Mouse (Mus musculus): ENCODE measurements around the gene Rpl9-ps1. TPM values are rescaled to one million over a fixed set of nuclear protein-coding genes. Genes with fewer than 3 reads are reported as not detected.

The Rpl9-ps1 gene
- polyA plus RNA-seq, 1 experiment from 2014 or later = not detected

- H3K4me3 ChIP-seq (ENCODE audit: low read depth, low read length) = no peak overlapping the region
- no peaks in the 10 kb centered on the region for H3K9me3 ChIP-seq (ENCODE audit: control insufficient read depth, low read length)
- no peak for DNase-seq (ENCODE audit: low spot score)
- no peaks in the 10 kb centered on the region for H3K36me3 ChIP-seq (ENCODE audit: control insufficient read depth, insufficient read depth, low read length)
- no peak for ATAC-seq (replicated peaks; ENCODE audit: low FRiP score, low TSS enrichment, low read depth)
- H3K9ac ChIP-seq (ENCODE audit: low read length) = no peak overlapping the region
- 92% methylated on average over 8 of the region's 8 CpGs for WGBS
- no peaks in the 10 kb centered on the region for H3K27me3 ChIP-seq (replicated peaks; ENCODE audit: control insufficient read depth, insufficient read depth, low read length)
- no peak overlapping the region for H3K27ac ChIP-seq (ENCODE audit: low read depth)
- H3K4me1 ChIP-seq (replicated peaks; ENCODE audit: control insufficient read depth, insufficient read depth, low read length) = no peaks in the 10 kb centered on the region
- no peak overlapping the region for H3K4me2 ChIP-seq (ENCODE audit: low read length)
Measured at GRCm38 (mm10) chr11:83654606-83655005, 9.2 kb upstream of the Rpl9-ps1 start.

DNA sequence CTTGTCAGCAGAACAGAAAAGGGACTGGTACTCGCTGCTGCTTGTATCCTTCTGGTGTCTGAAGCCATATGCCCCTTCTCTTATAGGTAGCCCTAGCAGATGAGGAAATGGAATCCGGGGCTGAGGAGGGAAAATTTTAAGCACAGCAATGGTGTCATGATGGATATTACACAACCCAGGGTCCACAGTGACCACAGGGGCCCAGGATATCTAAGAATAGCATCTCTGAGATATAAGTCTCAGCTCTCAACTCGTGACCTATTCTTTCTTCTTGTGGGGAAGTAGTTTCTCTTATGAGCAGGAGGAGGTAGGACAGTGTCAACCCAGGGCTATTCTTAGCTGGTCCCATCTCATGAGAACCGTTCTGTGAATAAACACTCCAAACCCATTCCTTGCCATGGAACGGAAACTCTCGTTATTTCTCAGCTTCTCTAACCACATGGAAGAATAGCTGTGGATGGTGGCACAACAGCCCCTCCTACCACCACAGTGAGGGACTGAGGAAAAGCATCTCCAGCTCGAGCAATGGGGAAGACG is 4.0 kb upstream of the Rpl9-ps1 start, which contains the start of gene Ccl3:
TSS of gene Ccl3 (minus strand) at position 51 of the 537 bp plus-strand sequence.
- no peak within 1 kb of the TSS for H3K4me2 ChIP-seq (ENCODE audit: low read length)
- no peak within 1 kb of the TSS for H3K9ac ChIP-seq (ENCODE audit: low read length)
- H3K27ac ChIP-seq (ENCODE audit: low read depth) = no peak within 1 kb of the TSS
- H3K4me3 ChIP-seq (ENCODE audit: low read depth, low read length) = no peak within 1 kb of the TSS
- no peaks in the 10 kb centered on the region for H3K4me1 ChIP-seq (replicated peaks; ENCODE audit: control insufficient read depth, insufficient read depth, low read length)
- no peaks in the 10 kb centered on the region for H3K27me3 ChIP-seq (replicated peaks; ENCODE audit: control insufficient read depth, insufficient read depth, low read length)
- 82% methylated on average over 8 of the region's 8 CpGs for WGBS
- DNase-seq (ENCODE audit: low spot score) (no peak), ATAC-seq (replicated peaks; ENCODE audit: low FRiP score, low TSS enrichment, low read depth) (no peak)
- no peaks in the 10 kb centered on the region for H3K36me3 ChIP-seq (ENCODE audit: control insufficient read depth, insufficient read depth, low read length)
- no peaks in the 10 kb centered on the region for H3K9me3 ChIP-seq (ENCODE audit: control insufficient read depth, low read length)

- H3K9me3 ChIP-seq (ENCODE audit: control insufficient read depth, low read length) = no peaks in the 10 kb centered on the region
- H3K27ac ChIP-seq (ENCODE audit: low read depth) = no peak overlapping the region
- H3K27me3 ChIP-seq (replicated peaks; ENCODE audit: control insufficient read depth, insufficient read depth, low read length) = no peaks in the 10 kb centered on the region
- no peaks in the 10 kb centered on the region for H3K36me3 ChIP-seq (ENCODE audit: control insufficient read depth, insufficient read depth, low read length)
- no peak overlapping the region for H3K9ac ChIP-seq (ENCODE audit: low read length)
- ATAC-seq (replicated peaks; ENCODE audit: low FRiP score, low TSS enrichment, low read depth) (no peak), DNase-seq (ENCODE audit: low spot score) (no peak)
- WGBS = 95% methylated on average over 6 of the region's 6 CpGs
- no peak overlapping the region for H3K4me2 ChIP-seq (ENCODE audit: low read length)
- H3K4me3 ChIP-seq (ENCODE audit: low read depth, low read length) = no peak overlapping the region
- H3K4me1 ChIP-seq (replicated peaks; ENCODE audit: control insufficient read depth, insufficient read depth, low read length) = no peaks in the 10 kb centered on the region
Measured at GRCm38 (mm10) chr11:83646356-83647149, 1.1 kb upstream of the Rpl9-ps1 start.

DNA sequence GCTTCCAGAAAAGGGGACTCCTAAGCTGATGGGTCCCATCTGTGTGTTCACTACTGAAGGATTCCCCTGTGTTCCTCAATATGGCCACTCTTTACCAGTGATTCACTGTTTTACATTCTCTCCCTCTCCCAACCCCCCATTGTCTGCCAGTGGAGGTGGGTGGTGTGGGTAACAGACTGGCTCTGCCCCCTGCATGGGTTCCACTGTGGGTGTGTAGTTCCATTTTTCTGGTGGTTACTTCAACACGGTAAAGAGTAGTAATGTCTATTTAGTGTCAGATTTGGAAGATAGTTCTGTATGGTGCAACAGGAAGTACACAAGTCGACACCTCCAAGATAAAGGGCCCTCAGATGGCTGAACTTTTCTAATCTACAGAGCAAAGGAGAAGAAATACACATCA is 4.2 kb downstream of the Rpl9-ps1 start:
- no peak overlapping the region for H3K4me2 ChIP-seq (ENCODE audit: low read length)
- no peaks in the 10 kb centered on the region for H3K36me3 ChIP-seq (ENCODE audit: control insufficient read depth, insufficient read depth, low read length)
- no peak for DNase-seq (ENCODE audit: low spot score)
- no peak overlapping the region for H3K4me3 ChIP-seq (ENCODE audit: low read depth, low read length)
- 62% methylated on average over 2 of the region's 2 CpGs for WGBS
- no peaks in the 10 kb centered on the region for H3K4me1 ChIP-seq (replicated peaks; ENCODE audit: control insufficient read depth, insufficient read depth, low read length)
- H3K27me3 ChIP-seq (replicated peaks; ENCODE audit: control insufficient read depth, insufficient read depth, low read length) = no peaks in the 10 kb centered on the region
- H3K9ac ChIP-seq (ENCODE audit: low read length) = no peak overlapping the region
- no peak overlapping the region for H3K27ac ChIP-seq (ENCODE audit: low read depth)
- ATAC-seq (replicated peaks; ENCODE audit: low FRiP score, low TSS enrichment, low read depth) = no peak
- no peaks in the 10 kb centered on the region for H3K9me3 ChIP-seq (ENCODE audit: control insufficient read depth, low read length)

GRCm38 (mm10) chr11:83640141-83640540 is 5.3 kb downstream of the Rpl9-ps1 start:
- Histone ChIP-seq H3K27me3 (replicated peaks; ENCODE audit: control insufficient read depth, insufficient read depth, low read length) (no peaks in the 10 kb centered on the region), H3K9ac (ENCODE audit: low read length) (no peak overlapping the region), H3K4me3 (ENCODE audit: low read depth, low read length) (no peak overlapping the region), H3K9me3 (ENCODE audit: control insufficient read depth, low read length) (no peaks in the 10 kb centered on the region), H3K27ac (ENCODE audit: low read depth) (no peak overlapping the region), H3K4me1 (replicated peaks; ENCODE audit: control insufficient read depth, insufficient read depth, low read length) (no peaks in the 10 kb centered on the region), H3K36me3 (ENCODE audit: control insufficient read depth, insufficient read depth, low read length) (no peaks in the 10 kb centered on the region), H3K4me2 (ENCODE audit: low read length) (no peak overlapping the region)
- no peak for DNase-seq (ENCODE audit: low spot score)
- no peak for ATAC-seq (replicated peaks; ENCODE audit: low FRiP score, low TSS enrichment, low read depth)
- 85% methylated on average over 5 of the region's 5 CpGs for WGBS

GRCm38 (mm10) chr11:83639533-83639932 is 5.9 kb downstream of the Rpl9-ps1 start:
- Histone ChIP-seq H3K27me3 (replicated peaks; ENCODE audit: control insufficient read depth, insufficient read depth, low read length) (no peaks in the 10 kb centered on the region), H3K9ac (ENCODE audit: low read length) (no peak overlapping the region), H3K36me3 (ENCODE audit: control insufficient read depth, insufficient read depth, low read length) (no peaks in the 10 kb centered on the region), H3K4me3 (ENCODE audit: low read depth, low read length) (no peak overlapping the region), H3K9me3 (ENCODE audit: control insufficient read depth, low read length) (no peaks in the 10 kb centered on the region), H3K4me2 (ENCODE audit: low read length) (no peak overlapping the region), H3K4me1 (replicated peaks; ENCODE audit: control insufficient read depth, insufficient read depth, low read length) (no peaks in the 10 kb centered on the region), H3K27ac (ENCODE audit: low read depth) (no peak overlapping the region)
- 72% methylated on average over 3 of the region's 3 CpGs for WGBS
- DNase-seq (ENCODE audit: low spot score) (no peak), ATAC-seq (replicated peaks; ENCODE audit: low FRiP score, low TSS enrichment, low read depth) (no peak)

DNA sequence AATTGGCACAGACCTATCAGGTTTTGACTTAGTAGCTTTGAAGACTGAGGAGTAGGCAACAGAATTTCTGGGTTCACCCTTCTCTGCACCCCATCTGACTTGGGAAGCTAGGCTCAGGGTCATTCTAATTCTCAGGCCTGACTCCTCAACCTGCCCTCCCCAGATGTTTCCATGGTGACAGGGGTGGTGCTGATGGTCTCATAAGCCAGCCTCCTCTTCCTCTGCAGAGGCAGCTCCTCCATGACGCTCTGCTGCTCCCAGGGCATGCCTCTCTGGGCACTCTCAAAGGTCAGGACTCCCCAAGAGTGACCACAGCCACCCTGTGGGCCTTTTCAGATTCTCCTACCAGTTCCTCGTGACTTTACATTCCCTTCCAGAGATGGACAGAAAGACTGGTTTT is 6.5 kb downstream of the Rpl9-ps1 start:
- Histone ChIP-seq H3K27me3 (replicated peaks; ENCODE audit: control insufficient read depth, insufficient read depth, low read length) (no peaks in the 10 kb centered on the region), H3K4me3 (ENCODE audit: low read depth, low read length) (no peak overlapping the region), H3K9ac (ENCODE audit: low read length) (no peak overlapping the region), H3K27ac (ENCODE audit: low read depth) (no peak overlapping the region), H3K9me3 (ENCODE audit: control insufficient read depth, low read length) (no peaks in the 10 kb centered on the region), H3K36me3 (ENCODE audit: control insufficient read depth, insufficient read depth, low read length) (no peaks in the 10 kb centered on the region), H3K4me2 (ENCODE audit: low read length) (no peak overlapping the region), H3K4me1 (replicated peaks; ENCODE audit: control insufficient read depth, insufficient read depth, low read length) (no peaks in the 10 kb centered on the region)
- 59% methylated on average over 2 of the region's 2 CpGs for whole genome bisulfite sequencing
- ATAC-seq (replicated peaks; ENCODE audit: low FRiP score, low TSS enrichment, low read depth) = no peak
- DNase-seq (ENCODE audit: low spot score) = no peak

- no peak overlapping the region for H3K4me2 ChIP-seq (ENCODE audit: low read length)
- no peaks in the 10 kb centered on the region for H3K9me3 ChIP-seq (ENCODE audit: control insufficient read depth, low read length)
- no peak for DNase-seq (ENCODE audit: low spot score)
- H3K4me1 ChIP-seq (replicated peaks; ENCODE audit: control insufficient read depth, insufficient read depth, low read length) = no peaks in the 10 kb centered on the region
- whole genome bisulfite sequencing = 82% methylated on average over 1 of the region's 1 CpGs
- no peak for ATAC-seq (replicated peaks; ENCODE audit: low FRiP score, low TSS enrichment, low read depth)
- no peaks in the 10 kb centered on the region for H3K36me3 ChIP-seq (ENCODE audit: control insufficient read depth, insufficient read depth, low read length)
- no peaks in the 10 kb centered on the region for H3K27me3 ChIP-seq (replicated peaks; ENCODE audit: control insufficient read depth, insufficient read depth, low read length)
- no peak overlapping the region for H3K9ac ChIP-seq (ENCODE audit: low read length)
- H3K4me3 ChIP-seq (ENCODE audit: low read depth, low read length) = no peak overlapping the region
- no peak overlapping the region for H3K27ac ChIP-seq (ENCODE audit: low read depth)
Measured at GRCm38 (mm10) chr11:83636742-83637235, 8.6 kb downstream of the Rpl9-ps1 start.

GRCm38 (mm10) chr11:83634898-83635297 is 10.5 kb downstream of the Rpl9-ps1 start:
- no peak overlapping the region for H3K9ac ChIP-seq (ENCODE audit: low read length)
- H3K4me3 ChIP-seq (ENCODE audit: low read depth, low read length) = no peak overlapping the region
- DNase-seq (ENCODE audit: low spot score) (no peak), ATAC-seq (replicated peaks; ENCODE audit: low FRiP score, low TSS enrichment, low read depth) (no peak)
- H3K36me3 ChIP-seq (ENCODE audit: control insufficient read depth, insufficient read depth, low read length) = no peaks in the 10 kb centered on the region
- no peaks in the 10 kb centered on the region for H3K9me3 ChIP-seq (ENCODE audit: control insufficient read depth, low read length)
- no peaks in the 10 kb centered on the region for H3K4me1 ChIP-seq (replicated peaks; ENCODE audit: control insufficient read depth, insufficient read depth, low read length)
- no peaks in the 10 kb centered on the region for H3K27me3 ChIP-seq (replicated peaks; ENCODE audit: control insufficient read depth, insufficient read depth, low read length)
- 94% methylated on average over 2 of the region's 2 CpGs for WGBS
- no peak overlapping the region for H3K27ac ChIP-seq (ENCODE audit: low read depth)
- H3K4me2 ChIP-seq (ENCODE audit: low read length) = no peak overlapping the region

Measured in intestine, embryonic 14.5 days (tissue).